Mouse (Mus musculus) lung, postnatal 0 days (tissue): Measurements from ENCODE around the gene Hsf2bp. TPM values are rescaled to one million over a fixed set of nuclear protein-coding genes. Genes with fewer than 3 reads are reported as not detected.

Experiments used
- ATAC-seq: fragments of 200-750 bp; cut with Nextera tagmentation; 2 replicates; pipeline ENCODE4 v1.8.0; 2017; ENCODE audit warnings: moderate library complexity
- DNase-seq: peaks from one replicate; pipeline ENCODE4 v3.0.0-alpha.2; 2016; ENCODE audit warnings: low spot score
- H3K27ac ChIP-seq: fragments of 300-500 bp; sonication (generic); 2 replicates; pipeline ENCODE4 v1.5.1; 2014; ENCODE audit warnings: antibody characterized with exemption, mild to moderate bottlenecking, low read length, mixed read lengths
- H3K27me3 ChIP-seq: fragments of 300-500 bp; sonication (generic); replicated peaks from 2 replicates; pipeline ENCODE4 v1.6.1; 2014; ENCODE audit warnings: low read length, mixed read lengths; ENCODE audit not compliant: insufficient read depth
- H3K36me3 ChIP-seq: fragments of 300-500 bp; sonication (generic); 2 replicates; pipeline ENCODE4 v1.6.1; 2014; ENCODE audit warnings: low read length, mixed read lengths; ENCODE audit not compliant: insufficient read depth
- H3K4me1 ChIP-seq: fragments of 300-500 bp; sonication (generic); 2 replicates; pipeline ENCODE4 v1.6.1; 2014; ENCODE audit warnings: antibody characterized with exemption, low read depth, low read length, mixed read lengths; ENCODE audit not compliant: insufficient read depth
- H3K4me2 ChIP-seq: fragments of 300-500 bp; sonication (generic); replicated peaks from 2 replicates; pipeline ENCODE4 v1.6.1; 2014; ENCODE audit warnings: low read depth, mild to moderate bottlenecking, low read length, moderate library complexity, mixed read lengths
- H3K4me3 ChIP-seq: fragments of 300-500 bp; sonication (generic); 2 replicates; pipeline ENCODE4 v1.5.1; 2014; ENCODE audit warnings: low read depth, low read length
- H3K9ac ChIP-seq: fragments of 300-500 bp; sonication (generic); replicated peaks from 2 replicates; pipeline ENCODE4 v1.6.1; 2014; ENCODE audit warnings: low read depth, mild to moderate bottlenecking
- H3K9me3 ChIP-seq: fragments of 300-500 bp; sonication (generic); 2 replicates; pipeline ENCODE4 v1.6.1; 2016; ENCODE audit warnings: low read length, mixed read lengths
- CTCF ChIP-seq: IDR thresholded peaks from 2 replicates; pipeline ENCODE4 v1.5.1; 2016; ENCODE audit warnings: antibody characterized with exemption, mild to moderate bottlenecking
- EP300 ChIP-seq: IDR thresholded peaks from 2 replicates; pipeline ENCODE4 v1.6.1; 2016; ENCODE audit warnings: antibody characterized with exemption, mild to moderate bottlenecking, control low read depth
- WGBS: fragments of 180-500 bp; shearing (Covaris S2); extraction: QIAGEN DNeasy Blood & Tissue Kit; methylation state at CpG from one replicate; pipeline ENCODE4 v1.1.7; 2014; 5-methylcytosine and 5-hydroxymethylcytosine counted together
- polyA plus RNA-seq: library from polyadenylated mRNA; unstranded; fragments of >200 nt; fragmentation: Nextera tagmentation; extraction: Ambion mirVana; gene quantifications from 2 replicates; pipeline ENCODE4 v1.2.1, GENCODE M21; 2015

The Hsf2bp gene
- polyA plus RNA-seq, 1 experiment from 2014 or later: 0.58 TPM

GRCm38 (mm10) chr17:32053677-32054076 lies 17.5 kb upstream of the Hsf2bp start:
- ATAC-seq: no peak
- Histone ChIP-seq H3K4me3 (no peak overlapping the region), H3K27me3 (no peaks in the 10 kb centered on the region), H3K36me3 (peaks cover 38% of the 10 kb centered on the region), H3K9ac (no peak overlapping the region), H3K9me3 (no peaks in the 10 kb centered on the region), H3K4me2 (no peak overlapping the region), H3K27ac (no peak overlapping the region), H3K4me1 (peaks cover 6% of the 10 kb centered on the region; the same call in 1 of the 2 replicates)
- no peak for DNase-seq
- WGBS: 69% methylated on average over 5 of the region's 5 CpGs
- TF ChIP-seq CTCF: no peak
- no peak for TF ChIP-seq EP300

GRCm38 (mm10) chr17:32052237-32053080 lies 16.3 kb upstream of the Hsf2bp start:
- Histone ChIP-seq H3K27me3 (no peaks in the 10 kb centered on the region), H3K4me2 (no peak overlapping the region), H3K4me3 (no peak overlapping the region), H3K27ac (peak overlapping the region; percentile 47; the same call in 1 of the 2 replicates), H3K9ac (no peak overlapping the region), H3K4me1 (peaks cover 6% of the 10 kb centered on the region; the same call in 1 of the 2 replicates), H3K36me3 (peaks cover 26% of the 10 kb centered on the region), H3K9me3 (no peaks in the 10 kb centered on the region)
- TF ChIP-seq EP300 (no peak), CTCF (no peak)
- WGBS: 47% methylated on average over 5 of the region's 5 CpGs
- DNase-seq (peak; percentile 71), ATAC-seq (peak; percentile 39)

GRCm38 (mm10) chr17:32050609-32051008 lies 14.5 kb upstream of the Hsf2bp start:
- ATAC-seq (no peak), DNase-seq (no peak)
- H3K36me3 ChIP-seq: peaks cover 14% of the 10 kb centered on the region; the same call in 1 of the 2 replicates
- H3K9me3 ChIP-seq: no peaks in the 10 kb centered on the region
- H3K9ac ChIP-seq: no peak overlapping the region
- no peak overlapping the region for H3K27ac ChIP-seq
- TF ChIP-seq EP300 (no peak), CTCF (no peak)
- 87% methylated on average over 6 of the region's 6 CpGs for WGBS
- H3K4me1 ChIP-seq: peaks cover 6% of the 10 kb centered on the region; the same call in 1 of the 2 replicates
- no peaks in the 10 kb centered on the region for H3K27me3 ChIP-seq
- no peak overlapping the region for H3K4me3 ChIP-seq
- no peak overlapping the region for H3K4me2 ChIP-seq

- H3K36me3 ChIP-seq: peaks cover 10% of the 10 kb centered on the region; the same call in 1 of the 2 replicates
- DNase-seq (no peak), ATAC-seq (no peak)
- H3K4me2 ChIP-seq: no peak overlapping the region
- no peak overlapping the region for H3K27ac ChIP-seq
- peaks cover 6% of the 10 kb centered on the region; the same call in 1 of the 2 replicates for H3K4me1 ChIP-seq
- H3K4me3 ChIP-seq: no peak overlapping the region
- H3K9me3 ChIP-seq: no peaks in the 10 kb centered on the region
- H3K9ac ChIP-seq: no peak overlapping the region
- 70% methylated on average over 4 of the region's 4 CpGs for WGBS
- TF ChIP-seq CTCF (no peak), EP300 (no peak)
- H3K27me3 ChIP-seq: no peaks in the 10 kb centered on the region
These were observed 13.8 kb upstream of the Hsf2bp start for GRCm38 (mm10) chr17:32049914-32050313.

GRCm38 (mm10) chr17:32048351-32048750 lies 12.2 kb upstream of the Hsf2bp start:
- WGBS: 51% methylated on average over 5 of the region's 5 CpGs

GRCm38 (mm10) chr17:32046541-32046940 lies 10.4 kb upstream of the Hsf2bp start:
- no peak overlapping the region for H3K27ac ChIP-seq
- ATAC-seq (no peak), DNase-seq (no peak)
- H3K36me3 ChIP-seq: peaks cover 6% of the 10 kb centered on the region; the same call in 1 of the 2 replicates
- no peaks in the 10 kb centered on the region for H3K27me3 ChIP-seq
- no peak overlapping the region for H3K4me2 ChIP-seq
- no peaks in the 10 kb centered on the region for H3K4me1 ChIP-seq
- TF ChIP-seq CTCF (no peak), EP300 (no peak)
- H3K4me3 ChIP-seq: no peak overlapping the region
- WGBS: 83% methylated on average over 5 of the region's 5 CpGs
- no peaks in the 10 kb centered on the region for H3K9me3 ChIP-seq
- no peak overlapping the region for H3K9ac ChIP-seq

More at GRCm38 (mm10) chr17:32048351-32048750, 12.2 kb upstream of the Hsf2bp start:
- peak; percentile 91 for ATAC-seq
- no peak overlapping the region for H3K27ac ChIP-seq
- no peaks in the 10 kb centered on the region for H3K27me3 ChIP-seq
- peaks cover 8% of the 10 kb centered on the region; the same call in 1 of the 2 replicates for H3K36me3 ChIP-seq
- no peak overlapping the region for H3K9ac ChIP-seq
- peak; percentile 67 for DNase-seq
- peaks cover 6% of the 10 kb centered on the region; the same call in 1 of the 2 replicates for H3K4me1 ChIP-seq
- H3K4me3 ChIP-seq: no peak overlapping the region
- TF ChIP-seq CTCF: no peak
- peak; percentile 49; the same call in 1 of the 2 replicates for TF ChIP-seq EP300
- H3K9me3 ChIP-seq: no peaks in the 10 kb centered on the region
- no peak overlapping the region for H3K4me2 ChIP-seq
